Mouse (Mus musculus) olfactory bulb, adult 2 months (tissue): ENCODE measurements around the gene Olfm2. TPM values are rescaled to one million over a fixed set of nuclear protein-coding genes. Genes with fewer than 3 reads are reported as not detected.

Experiments used
- H3K27ac ChIP-seq: fragments of 200-500 bp; 2 replicates; pipeline ENCODE4 v1.5.1; 2012; ENCODE audit warnings: low read depth, low read length; ENCODE audit not compliant: insufficient read depth
- H3K4me1 ChIP-seq: fragments of 200-500 bp; 2 replicates; pipeline ENCODE4 v1.6.1; 2012; ENCODE audit warnings: low read length; ENCODE audit not compliant: control insufficient read depth, insufficient read depth
- H3K4me3 ChIP-seq: fragments of 200-500 bp; 2 replicates; pipeline ENCODE4 v1.5.1; 2012; ENCODE audit warnings: mild to moderate bottlenecking, low read depth, low read length, moderate library complexity; ENCODE audit not compliant: insufficient read depth
- CTCF ChIP-seq: fragments of 200-500 bp; IDR thresholded peaks from 2 replicates; pipeline ENCODE4 v1.5.1; 2012; ENCODE audit warnings: low read depth, mild to moderate bottlenecking, low read length, moderate library complexity; ENCODE audit not compliant: insufficient read depth
- POLR2A ChIP-seq: fragments of 200-500 bp; IDR thresholded peaks from 2 replicates; pipeline ENCODE4 v1.6.1; 2012; ENCODE audit warnings: mild to moderate bottlenecking, low read depth, low read length, moderate library complexity; ENCODE audit not compliant: insufficient read depth
- WGBS: fragments of 180-500 bp; shearing (Covaris S2); methylation state at CpG from one replicate; pipeline ENCODE4 v1.1.7; 2018; 5-methylcytosine and 5-hydroxymethylcytosine counted together
- polyA plus RNA-seq: library from polyadenylated mRNA; stranded (reverse); fragments of >200 nt; gene quantifications from 2 replicates; pipeline ENCODE4 v1.2.4, GENCODE M21; 2012; ENCODE audit warnings: low replicate concordance; ENCODE audit not compliant: missing spikeins, insufficient read depth, insufficient read length

The Olfm2 gene
- polyA plus RNA-seq, 1 experiment = not detected

DNA sequence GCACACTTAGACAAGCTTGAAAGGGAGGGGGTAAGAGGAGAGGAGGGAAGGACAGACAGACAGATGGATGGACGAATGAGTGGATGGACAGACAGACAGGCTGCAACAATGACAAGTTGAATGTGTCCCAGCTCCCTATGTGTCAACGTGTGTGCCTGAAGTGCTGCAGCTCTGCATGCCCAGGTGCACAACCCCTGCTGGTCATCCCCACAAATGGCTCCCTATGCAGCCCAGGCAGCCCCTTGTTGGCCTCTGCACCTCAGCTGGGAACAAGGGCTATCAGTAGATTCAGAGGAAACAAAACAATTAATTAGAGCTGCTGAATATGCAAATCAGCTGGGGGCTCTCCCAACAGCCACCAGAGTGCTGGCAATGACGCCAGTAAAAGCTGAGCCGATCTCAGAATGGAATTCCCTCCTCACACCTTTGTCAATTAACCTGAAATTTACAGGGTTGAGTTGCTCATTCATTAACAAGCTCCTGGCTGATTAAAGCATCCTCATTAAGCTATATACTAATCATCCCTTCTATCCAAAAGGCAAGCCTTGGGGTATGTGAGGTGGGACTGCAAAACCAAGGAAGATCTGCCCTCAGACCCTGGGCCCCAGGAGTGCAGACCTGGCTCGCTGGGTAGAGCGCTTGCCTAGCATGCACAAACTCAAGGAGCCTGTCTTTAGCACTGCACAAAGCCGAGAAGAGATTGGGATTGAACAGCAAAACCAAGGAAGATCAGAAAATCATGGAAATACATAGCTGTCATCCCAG lies 16.2 kb upstream of the Olfm2 start:
- TF ChIP-seq POLR2A = no peak
- TF ChIP-seq CTCF = no peak
- 50% methylated on average over 7 of the region's 7 CpGs for WGBS
- H3K4me1 ChIP-seq = peaks cover 7% of the 10 kb centered on the region
- no peak overlapping the region for H3K4me3 ChIP-seq
- H3K27ac ChIP-seq = no peak overlapping the region

DNA sequence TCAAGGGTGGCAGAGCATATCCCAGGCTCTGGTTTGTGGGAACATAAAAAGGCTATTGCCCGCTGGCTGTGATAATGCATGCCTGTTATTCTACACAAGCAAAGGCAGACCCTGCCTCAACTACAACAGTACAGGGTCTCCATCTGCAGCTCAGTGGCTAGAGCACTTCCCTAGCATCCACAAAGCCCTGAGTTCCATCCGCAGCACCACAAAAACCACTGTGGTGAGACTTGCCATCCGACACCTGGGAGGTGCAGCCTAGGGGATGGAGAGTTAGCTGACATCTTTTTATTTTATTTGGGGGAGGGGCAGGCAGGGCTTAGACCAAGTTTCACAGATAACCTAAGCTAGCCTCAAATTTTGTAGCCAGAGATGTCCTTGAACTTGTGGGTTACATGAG lies 15.2 kb upstream of the Olfm2 start:
- 93% methylated on average over 3 of the region's 3 CpGs for WGBS
- no peak for TF ChIP-seq CTCF
- no peak for TF ChIP-seq POLR2A
- Histone ChIP-seq H3K4me1 (peaks cover 7% of the 10 kb centered on the region), H3K27ac (no peak overlapping the region), H3K4me3 (no peak overlapping the region)

DNA sequence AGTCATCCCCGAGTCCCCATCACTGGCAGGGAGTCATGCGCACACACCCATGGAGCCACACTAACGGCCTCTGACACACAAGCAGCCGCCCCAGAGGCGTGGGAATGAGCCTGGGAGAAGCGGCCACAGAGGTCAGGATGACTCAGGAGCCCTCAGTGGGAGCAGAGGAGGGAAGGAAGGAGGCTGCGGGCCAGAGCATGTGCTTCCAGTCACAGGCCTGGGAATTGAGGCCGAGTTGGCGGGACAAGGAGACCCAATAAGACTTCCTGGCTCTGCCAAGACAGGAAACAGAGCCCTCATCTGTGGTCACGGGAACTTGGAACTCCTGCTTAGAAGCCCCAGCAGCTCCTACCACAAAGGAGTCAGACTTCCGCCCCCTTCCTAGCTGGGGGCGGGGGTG lies 14.7 kb upstream of the Olfm2 start:
- H3K4me3 ChIP-seq = no peak overlapping the region
- TF ChIP-seq CTCF (no peak), POLR2A (no peak)
- peaks cover 7% of the 10 kb centered on the region for H3K4me1 ChIP-seq
- WGBS = 62% methylated on average over 12 of the region's 12 CpGs
- H3K27ac ChIP-seq = no peak overlapping the region

DNA sequence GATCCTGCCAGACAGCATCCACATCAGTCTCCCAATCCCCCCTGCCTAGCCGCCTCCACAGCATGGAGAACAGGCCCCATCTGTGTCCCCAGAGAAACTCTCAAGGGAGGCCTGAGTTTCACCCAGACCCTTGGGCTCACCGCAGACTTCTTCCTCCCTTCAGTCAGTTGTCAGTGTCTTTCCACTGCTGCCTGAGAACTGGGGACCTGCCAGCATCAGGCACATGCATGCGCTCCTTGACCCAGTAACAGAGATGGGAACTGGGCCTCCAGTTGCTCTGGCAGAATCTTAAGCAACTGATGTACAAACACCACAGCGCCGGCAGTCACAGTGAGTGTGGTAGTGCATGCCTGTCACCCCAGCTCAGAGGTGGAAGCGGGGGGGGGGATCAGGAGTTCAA lies 12.7 kb upstream of the Olfm2 start:
- Histone ChIP-seq H3K4me3 (no peak overlapping the region), H3K4me1 (peaks cover 7% of the 10 kb centered on the region), H3K27ac (no peak overlapping the region)
- no peak for TF ChIP-seq POLR2A
- TF ChIP-seq CTCF = no peak
- WGBS = 88% methylated on average over 6 of the region's 6 CpGs

DNA sequence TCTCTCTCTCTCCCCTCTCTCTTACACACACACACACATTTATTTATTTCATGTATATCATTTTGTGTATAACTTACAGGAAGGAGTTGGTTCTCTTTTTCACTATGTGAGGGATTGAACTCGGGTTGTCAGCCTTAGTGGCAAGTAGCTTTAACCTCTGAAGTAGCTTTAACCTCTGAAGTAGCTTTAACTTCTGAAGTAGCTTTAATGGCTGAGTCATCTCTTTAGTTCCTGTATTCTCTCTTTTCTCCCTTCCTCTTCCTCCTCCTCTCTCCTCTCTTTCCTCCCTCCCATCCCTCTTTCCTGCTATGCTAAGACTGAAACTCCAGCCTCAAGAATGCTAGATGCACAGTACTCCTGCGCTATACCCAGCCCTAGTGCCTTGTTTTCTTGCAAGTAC lies 12.1 kb upstream of the Olfm2 start:
- WGBS = 81% methylated on average over 2 of the region's 2 CpGs
- Histone ChIP-seq H3K27ac (no peak overlapping the region), H3K4me1 (peaks cover 7% of the 10 kb centered on the region), H3K4me3 (no peak overlapping the region)
- TF ChIP-seq CTCF (no peak), POLR2A (no peak)

DNA sequence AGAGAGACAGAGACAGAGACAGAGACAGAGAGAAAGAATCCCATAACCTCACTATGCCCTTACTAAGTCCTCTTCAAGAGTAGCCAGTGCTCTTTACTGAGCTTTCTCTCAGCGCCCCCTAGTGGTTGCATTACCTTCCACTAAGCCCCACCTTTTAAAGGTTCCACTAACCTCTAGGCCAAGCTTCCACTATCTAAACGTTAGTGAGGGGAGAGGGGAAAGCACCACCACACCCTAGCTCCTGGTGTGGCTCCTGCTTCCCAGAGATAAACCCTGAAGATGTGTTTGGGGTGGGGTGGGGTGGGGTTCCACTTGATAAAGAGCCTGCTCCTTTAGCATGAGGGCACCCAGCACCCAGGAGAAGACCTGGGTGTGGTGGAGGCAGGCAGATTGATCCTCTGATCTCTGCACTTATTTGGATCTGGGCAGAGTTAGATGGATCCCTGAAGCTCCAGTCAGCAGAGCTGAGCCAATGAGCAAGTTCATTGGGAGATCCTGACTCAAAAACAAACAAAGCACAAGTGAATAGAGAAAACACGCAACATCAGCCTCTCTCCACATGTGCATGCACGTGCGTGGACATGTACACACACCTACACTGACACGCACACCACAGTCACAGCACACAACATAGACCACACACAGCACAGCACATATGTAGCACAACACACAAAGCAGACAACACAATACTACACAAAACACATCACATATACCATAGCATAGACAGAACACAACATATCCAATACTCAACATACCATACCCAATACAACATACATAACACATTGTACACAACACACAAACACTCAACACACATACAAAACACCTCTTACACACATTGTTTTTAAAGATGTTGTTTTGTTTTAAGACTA lies 11.2 kb upstream of the Olfm2 start:
- 64% methylated on average over 6 of the region's 6 CpGs for WGBS
- TF ChIP-seq POLR2A (no peak), CTCF (no peak)
- H3K4me1 ChIP-seq = peaks cover 7% of the 10 kb centered on the region
- H3K4me3 ChIP-seq = no peak overlapping the region
- H3K27ac ChIP-seq = no peak overlapping the region

DNA sequence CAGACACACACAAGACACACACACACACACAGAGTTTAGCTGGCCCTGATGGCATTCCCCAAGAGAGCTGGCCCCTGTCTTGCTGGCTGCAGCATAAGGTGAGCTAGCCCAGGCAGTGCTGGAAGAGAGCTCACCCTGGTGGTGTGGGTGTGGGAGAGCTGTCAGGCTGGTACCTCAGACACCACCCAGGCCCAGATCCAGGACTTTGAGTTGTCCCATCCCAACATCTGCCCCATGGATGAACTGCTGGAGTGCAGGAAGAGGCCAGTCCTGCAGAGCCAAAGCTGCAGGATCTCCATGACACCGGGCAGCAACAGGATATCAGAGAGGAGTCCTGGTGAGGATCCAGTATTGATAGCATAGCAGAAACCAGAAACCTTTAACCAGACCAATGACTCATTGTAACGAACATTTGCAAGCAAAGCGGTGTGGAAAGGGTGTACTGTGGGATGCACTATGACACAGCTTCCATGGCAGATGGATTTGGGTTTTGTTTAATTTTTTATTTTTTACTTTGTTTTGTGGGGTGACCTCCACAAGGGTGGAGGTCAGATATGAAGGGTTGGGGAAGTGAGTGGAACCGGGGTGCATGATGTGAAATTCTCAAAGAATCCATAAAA lies 10.0 kb upstream of the Olfm2 start:
- H3K4me3 ChIP-seq = no peak overlapping the region
- peaks cover 3% of the 10 kb centered on the region; the same call in 1 of the 2 replicates for H3K4me1 ChIP-seq
- WGBS = 87% methylated on average over 4 of the region's 4 CpGs
- H3K27ac ChIP-seq = no peak overlapping the region
- TF ChIP-seq CTCF = no peak
- TF ChIP-seq POLR2A = no peak

DNA sequence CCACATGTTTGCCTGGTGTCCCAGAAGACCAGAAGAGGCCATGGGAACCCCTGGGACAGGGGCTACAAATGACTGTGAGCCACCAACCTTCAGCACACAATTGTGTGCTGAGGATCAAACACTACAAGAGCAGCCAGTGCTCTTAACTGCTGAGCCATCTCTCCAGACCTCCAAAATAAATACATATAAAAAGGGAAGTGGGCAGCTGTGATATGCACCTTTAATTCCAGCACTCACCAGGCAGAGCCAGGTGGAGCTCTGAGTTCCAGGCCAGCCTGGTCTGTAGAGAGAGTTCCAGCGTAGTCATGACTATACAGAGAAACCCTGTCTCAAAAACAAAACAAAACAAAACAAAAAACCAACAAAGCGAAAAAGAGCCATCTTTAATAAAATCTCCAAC lies 8.2 kb upstream of the Olfm2 start:
- no peaks in the 10 kb centered on the region for H3K4me1 ChIP-seq
- no peak overlapping the region for H3K4me3 ChIP-seq
- WGBS = 96% methylated on average over 2 of the region's 2 CpGs
- no peak overlapping the region for H3K27ac ChIP-seq
- TF ChIP-seq CTCF (no peak), POLR2A (no peak)
